Mouse (Mus musculus) thymus, adult 2 months (tissue): Measurements from ENCODE around the gene Borcs7.

ENCODE experiments used
- CTCF ChIP-seq: fragments of 200-500 bp; IDR thresholded peaks from 2 replicates; pipeline ENCODE4 v1.5.1; 2012; ENCODE audit warnings: mild to moderate bottlenecking, control low read depth, low read length, moderate library complexity, borderline replicate concordance; ENCODE audit not compliant: control insufficient read depth, poor library complexity, insufficient read depth; ENCODE audit errors: extremely low read depth
- POLR2A ChIP-seq: fragments of 200-500 bp; IDR thresholded peaks from 2 replicates; pipeline ENCODE4 v1.6.1; 2012; ENCODE audit warnings: mild to moderate bottlenecking, low read length, control low read depth, moderate library complexity; ENCODE audit not compliant: control insufficient read depth, poor library complexity, insufficient read depth; ENCODE audit errors: extremely low read depth

- no peak for TF ChIP-seq POLR2A
- TF ChIP-seq CTCF, result no peak
Measured at GRCm38 (mm10) chr19:46648565-46648964, 41.1 kb upstream of the Borcs7 start.
